Mouse (Mus musculus): Measurements from ENCODE around the gene Gm2022. TPM values are rescaled to one million over a fixed set of nuclear protein-coding genes. Genes with fewer than 3 reads are reported as not detected.
"Not testable (repeated sequence)": the region's sequence is repeated elsewhere in the genome, so short reads cannot be mapped to it uniquely, and the experiment has no call there.

Gene Gm2022
- polyA plus RNA-seq (2012; rRNA removed): not detected in 2 replicates

GRCm38 (mm10) chr12:87895070-87895469 is at the start of gene Gm2022:
Gene Gm2022 (plus strand): TSS chr12:87895370.
- H3K4me3 ChIP-seq (ENCODE audit: extremely low read depth, insufficient read depth, insufficient read length); H3K36me3 ChIP-seq (ENCODE audit: control insufficient read depth, insufficient read depth, low read length); DNase-seq (ENCODE audit: low read depth in 1 of 2, low spot score in 2 of 2); H3K27ac ChIP-seq (ENCODE audit: insufficient read depth, low read length); H3K4me1 ChIP-seq (ENCODE audit: control insufficient read depth, insufficient read depth, insufficient read length); H3K27me3 ChIP-seq (ENCODE audit: control insufficient read depth, insufficient read depth, low read length): not testable (repeated sequence)
- WGBS: 78% methylated on average over 1 of the region's 1 CpGs

DNA sequence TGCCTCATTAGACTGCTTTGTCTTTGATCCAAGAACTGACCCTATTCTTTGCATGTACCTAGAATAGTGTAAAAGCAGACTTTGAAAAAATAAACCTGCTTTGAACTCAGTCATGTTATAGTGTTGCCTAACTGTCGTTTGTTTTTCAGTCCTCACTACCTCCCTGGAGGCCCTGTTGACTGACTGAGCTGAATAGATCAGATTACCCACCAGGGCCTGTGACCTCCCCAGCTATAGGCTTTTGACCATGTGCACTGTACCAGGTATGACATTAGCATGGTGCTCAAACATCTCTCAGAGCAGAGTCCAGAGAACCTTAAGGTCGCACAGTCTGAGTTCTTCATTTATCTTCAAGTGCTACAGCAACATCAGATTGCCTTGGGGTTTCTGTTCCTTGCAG is 44.5 kb upstream of the Gm2022 start:
- DNase-seq (ENCODE audit: low read depth in 1 of 2, low spot score in 2 of 2); H3K27me3 ChIP-seq (ENCODE audit: control insufficient read depth, insufficient read depth, low read length); H3K4me3 ChIP-seq (ENCODE audit: extremely low read depth, insufficient read depth, insufficient read length); H3K36me3 ChIP-seq (ENCODE audit: control insufficient read depth, insufficient read depth, low read length); H3K4me1 ChIP-seq (ENCODE audit: control insufficient read depth, insufficient read depth, insufficient read length); H3K27ac ChIP-seq (ENCODE audit: insufficient read depth, low read length): not testable (repeated sequence)
- WGBS: no CpG with 5 or more reads among the region's 2 CpGs

DNA sequence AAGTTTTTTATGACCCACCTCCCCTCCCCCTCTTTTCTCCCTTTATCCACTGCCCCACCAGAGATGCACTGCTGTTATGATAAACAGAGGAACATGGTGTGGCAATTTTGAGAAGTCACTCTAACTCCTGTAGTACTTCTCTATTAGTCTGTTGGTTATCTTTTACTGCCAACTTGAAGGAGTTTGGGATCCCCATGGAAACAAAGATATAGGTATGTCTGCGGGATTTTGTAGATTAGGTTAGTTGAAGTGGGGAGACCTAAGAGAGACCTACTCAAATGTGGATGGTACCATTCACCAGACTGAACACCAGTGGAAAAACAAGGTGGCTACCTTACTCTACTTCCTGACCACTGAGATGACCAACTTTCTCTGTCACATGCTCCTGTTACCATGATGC is 39.1 kb upstream of the Gm2022 start:
- H3K4me3 ChIP-seq (ENCODE audit: extremely low read depth, insufficient read depth, insufficient read length); H3K36me3 ChIP-seq (ENCODE audit: control insufficient read depth, insufficient read depth, low read length); H3K4me1 ChIP-seq (ENCODE audit: control insufficient read depth, insufficient read depth, insufficient read length); H3K27ac ChIP-seq (ENCODE audit: insufficient read depth, low read length); H3K27me3 ChIP-seq (ENCODE audit: control insufficient read depth, insufficient read depth, low read length); DNase-seq (ENCODE audit: low read depth in 1 of 2, low spot score in 2 of 2): not testable (repeated sequence)
- WGBS: 78% methylated on average over 1 of the region's 1 CpGs

DNA sequence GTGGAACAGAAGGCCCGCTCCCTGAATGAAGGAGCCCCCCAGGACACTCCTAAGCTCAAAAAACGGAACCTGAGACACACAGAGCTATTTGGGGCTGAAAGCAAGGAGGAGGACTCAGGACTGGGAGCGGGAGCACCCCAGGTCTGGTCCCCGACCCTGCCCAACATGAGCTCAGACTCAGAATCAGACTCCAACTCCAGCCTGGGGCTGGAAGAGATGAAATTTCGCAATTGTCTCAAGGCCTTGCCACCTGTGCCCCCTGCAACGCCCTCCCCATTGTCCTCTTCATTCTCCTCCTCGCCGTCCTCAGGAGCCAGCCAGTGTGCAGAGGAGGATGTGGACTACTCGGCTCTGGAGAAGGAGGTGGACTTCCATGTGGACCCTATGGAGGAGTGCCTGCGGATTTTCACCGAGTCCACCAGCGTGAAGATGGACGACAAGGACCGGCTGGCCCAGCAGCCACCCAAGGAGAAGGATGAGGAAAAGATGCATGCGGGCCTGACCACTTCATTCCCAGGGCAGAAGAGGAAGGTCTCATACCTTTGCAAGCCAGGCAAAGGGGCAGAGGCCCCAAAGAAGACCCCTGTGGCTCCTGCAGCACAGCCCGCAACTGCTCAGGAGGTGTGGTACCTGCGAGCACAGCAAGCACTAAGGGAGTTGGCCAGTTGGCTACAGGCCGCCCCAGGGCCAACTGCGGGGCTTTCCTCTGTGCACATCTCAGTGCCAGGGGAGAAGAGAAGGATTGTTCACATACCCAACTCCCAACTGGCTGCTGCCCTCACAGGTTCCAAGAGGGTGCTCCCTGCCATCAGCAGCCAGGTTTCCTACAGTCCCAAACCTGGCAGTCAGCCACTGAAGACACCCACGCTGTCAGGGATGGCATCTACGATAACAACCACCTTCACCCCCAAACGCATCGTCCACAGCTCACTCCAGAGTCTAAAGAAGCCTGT is 33.2 kb upstream of the Gm2022 start:
- H3K36me3 ChIP-seq (ENCODE audit: control insufficient read depth, insufficient read depth, low read length); H3K27me3 ChIP-seq (ENCODE audit: control insufficient read depth, insufficient read depth, low read length); H3K27ac ChIP-seq (ENCODE audit: insufficient read depth, low read length); DNase-seq (ENCODE audit: low read depth in 1 of 2, low spot score in 2 of 2); H3K4me3 ChIP-seq (ENCODE audit: extremely low read depth, insufficient read depth, insufficient read length); H3K4me1 ChIP-seq (ENCODE audit: control insufficient read depth, insufficient read depth, insufficient read length): not testable (repeated sequence)
- WGBS: 83% methylated on average over 23 of the region's 23 CpGs

- not testable (repeated sequence) for H3K4me3 ChIP-seq (ENCODE audit: extremely low read depth, insufficient read depth, insufficient read length); DNase-seq (ENCODE audit: low read depth in 1 of 2, low spot score in 2 of 2); H3K27ac ChIP-seq (ENCODE audit: insufficient read depth, low read length); H3K27me3 ChIP-seq (ENCODE audit: control insufficient read depth, insufficient read depth, low read length); H3K4me1 ChIP-seq (ENCODE audit: control insufficient read depth, insufficient read depth, insufficient read length); H3K36me3 ChIP-seq (ENCODE audit: control insufficient read depth, insufficient read depth, low read length)
- WGBS: 97% methylated on average over 10 of the region's 11 CpGs
Measured at GRCm38 (mm10) chr12:87863638-87864037, 31.5 kb upstream of the Gm2022 start.

DNA sequence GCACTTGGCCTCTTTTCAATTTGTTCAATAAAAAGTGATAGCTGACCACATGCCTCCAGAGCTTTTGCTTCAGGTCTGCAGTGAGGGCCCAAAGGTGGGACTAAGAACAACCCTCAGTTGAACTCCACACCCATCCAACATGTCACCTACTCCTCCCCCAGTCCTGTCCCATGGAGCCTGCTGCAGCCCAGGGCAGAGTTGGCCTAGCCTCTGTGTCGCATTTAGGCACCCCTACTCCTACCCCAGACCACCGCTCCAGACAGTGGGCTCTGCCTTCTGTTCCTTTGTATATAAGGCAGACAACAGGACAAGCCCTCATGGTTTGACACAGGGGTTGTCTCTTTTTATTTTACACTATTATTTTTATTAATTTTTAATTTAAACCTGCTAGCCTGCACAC is 31.1 kb upstream of the Gm2022 start:
- H3K36me3 ChIP-seq (ENCODE audit: control insufficient read depth, insufficient read depth, low read length); H3K4me3 ChIP-seq (ENCODE audit: extremely low read depth, insufficient read depth, insufficient read length); H3K27ac ChIP-seq (ENCODE audit: insufficient read depth, low read length); DNase-seq (ENCODE audit: low read depth in 1 of 2, low spot score in 2 of 2); H3K4me1 ChIP-seq (ENCODE audit: control insufficient read depth, insufficient read depth, insufficient read length); H3K27me3 ChIP-seq (ENCODE audit: control insufficient read depth, insufficient read depth, low read length): not testable (repeated sequence)
- WGBS: 77% methylated on average over 2 of the region's 2 CpGs

- not testable (repeated sequence) for H3K4me3 ChIP-seq (ENCODE audit: extremely low read depth, insufficient read depth, insufficient read length); H3K4me1 ChIP-seq (ENCODE audit: control insufficient read depth, insufficient read depth, insufficient read length); H3K36me3 ChIP-seq (ENCODE audit: control insufficient read depth, insufficient read depth, low read length); DNase-seq (ENCODE audit: low read depth in 1 of 2, low spot score in 2 of 2); H3K27ac ChIP-seq (ENCODE audit: insufficient read depth, low read length); H3K27me3 ChIP-seq (ENCODE audit: control insufficient read depth, insufficient read depth, low read length)
- WGBS: 74% methylated on average over 5 of the region's 5 CpGs
Measured at GRCm38 (mm10) chr12:87873772-87874171, 21.4 kb upstream of the Gm2022 start, which contains the start of gene Gm2016. Gene Gm2016 (plus strand): TSS chr12:87874072.

GRCm38 (mm10) chr12:87919721-87920120 is 24.6 kb downstream of the Gm2022 start, which contains the start of gene Gm2035:
Gene Gm2035 (minus strand): TSS chr12:87919857.
- H3K36me3 ChIP-seq (ENCODE audit: control insufficient read depth, insufficient read depth, low read length); H3K27ac ChIP-seq (ENCODE audit: insufficient read depth, low read length); H3K4me1 ChIP-seq (ENCODE audit: control insufficient read depth, insufficient read depth, insufficient read length); H3K4me3 ChIP-seq (ENCODE audit: extremely low read depth, insufficient read depth, insufficient read length); DNase-seq (ENCODE audit: low read depth in 1 of 2, low spot score in 2 of 2); H3K27me3 ChIP-seq (ENCODE audit: control insufficient read depth, insufficient read depth, low read length): not testable (repeated sequence)
- 76% methylated on average over 2 of the region's 2 CpGs for WGBS

Other genes with a start within 250 kb of the Gm2022 start
- not detected in 2 replicates for gene Gm21319, start 119.6 kb upstream of the Gm2022 start, polyA plus RNA-seq (2012; rRNA removed)
- not detected in 2 replicates for gene Gm21936, start 99.9 kb upstream of the Gm2022 start, polyA plus RNA-seq (2012; rRNA removed)
- gene BB287469, start 78.8 kb upstream of the Gm2022 start, polyA plus RNA-seq (2012; rRNA removed): not detected in 2 replicates
- not detected in 2 replicates for gene Gm2001, start 53.0 kb upstream of the Gm2022 start, polyA plus RNA-seq (2012; rRNA removed)
- gene Gm2016, start 21.3 kb upstream of the Gm2022 start, polyA plus RNA-seq (2012; rRNA removed): not detected in 2 replicates
- not detected in 2 replicates for gene Gm2035, start 24.5 kb downstream of the Gm2022 start, polyA plus RNA-seq (2012; rRNA removed)
- not detected in 2 replicates for gene Gm2042, start 58.7 kb downstream of the Gm2022 start, polyA plus RNA-seq (2012; rRNA removed)
- gene Gm2075, start 116.5 kb downstream of the Gm2022 start, polyA plus RNA-seq (2012; rRNA removed): not detected in 2 replicates
- not detected in 2 replicates for gene Gm6803, start 123.4 kb downstream of the Gm2022 start, polyA plus RNA-seq (2012; rRNA removed)
- not detected in 2 replicates for gene Gm2056, start 131.6 kb downstream of the Gm2022 start, polyA plus RNA-seq (2012; rRNA removed)
- gene Gm16368, start 188.3 kb downstream of the Gm2022 start, polyA plus RNA-seq (2012; rRNA removed): not detected in 2 replicates